Mouse (Mus musculus) C2C12 (cell line): ENCODE data around the gene Nfib. TPM values are rescaled to one million over a fixed set of nuclear protein-coding genes. Genes with fewer than 3 reads are reported as not detected.

Experiments
- H3K27me3 ChIP-seq: one replicate; pipeline ENCODE4 v1.6.1; 2011; ENCODE audit not compliant: control insufficient read depth, insufficient read depth, insufficient read length
- H3K36me3 ChIP-seq: one replicate; pipeline ENCODE4 v1.6.1; 2011; ENCODE audit not compliant: control insufficient read depth, insufficient read depth
- H3K4me3 ChIP-seq: one replicate; pipeline ENCODE4 v1.5.1; 2011; ENCODE audit warnings: mild to moderate bottlenecking, control low read depth; ENCODE audit not compliant: poor library complexity, insufficient read depth, severe bottlenecking
- H3K79me2 ChIP-seq: one replicate; pipeline ENCODE4 v1.6.1; 2011; ENCODE audit not compliant: control insufficient read depth, insufficient read depth
- H3K79me3 ChIP-seq: one replicate; pipeline ENCODE4 v1.6.1; 2011; ENCODE audit warnings: low read depth, control low read depth
- H3ac ChIP-seq: one replicate; pipeline ENCODE3; 2011; ENCODE audit warnings: low read depth; ENCODE audit not compliant: control insufficient read depth, insufficient read length
- CEBPB ChIP-seq: IDR thresholded peaks from one replicate; pipeline ENCODE4 v1.6.1; 2011; ENCODE audit warnings: low read depth, mild to moderate bottlenecking, control low read depth, moderate library complexity
- CTCF ChIP-seq: IDR thresholded peaks from one replicate; pipeline ENCODE4 v1.5.1; 2011; ENCODE audit not compliant: control insufficient read depth, insufficient read depth, insufficient read length
- FOSL1 ChIP-seq: IDR thresholded peaks from one replicate; pipeline ENCODE4 v1.8.0; 2011; ENCODE audit warnings: mild to moderate bottlenecking, low read length; ENCODE audit not compliant: poor library complexity, insufficient read depth, severe bottlenecking
- MAX ChIP-seq: IDR thresholded peaks from one replicate; pipeline ENCODE4 v1.6.1; 2011; ENCODE audit warnings: mild to moderate bottlenecking, control low read depth
- MYOD1 ChIP-seq: IDR thresholded peaks from one replicate; pipeline ENCODE4 v1.6.1; 2011; ENCODE audit warnings: low read depth; ENCODE audit not compliant: control insufficient read depth, insufficient read length
- MYOG ChIP-seq: IDR thresholded peaks from one replicate; pipeline ENCODE4 v1.6.1; 2011; ENCODE audit not compliant: control insufficient read depth, insufficient read length; ENCODE audit errors: extremely low read depth
- USF1 ChIP-seq: IDR thresholded peaks from one replicate; pipeline ENCODE4 v1.6.1; 2011; ENCODE audit warnings: low read depth, mild to moderate bottlenecking, control low read depth, moderate library complexity
- polyA plus RNA-seq: library from polyadenylated mRNA; unstranded; fragments of >200 nt; fragmentation: generic; extraction: Trizol; gene quantifications from one replicate; pipeline ENCODE4 v1.2.1, GENCODE M21; 2012; ENCODE audit warnings: missing spikeins

Nfib gene
- polyA plus RNA-seq, 1 experiment, result 5.1 TPM

GRCm38 (mm10) chr4:82319388-82319787, 386.2 kb downstream of the Nfib start:
- Histone ChIP-seq H3ac (no peak overlapping the region), H3K79me2 (no peaks in the 10 kb centered on the region), H3K79me3 (no peaks in the 10 kb centered on the region), H3K36me3 (peaks cover 49% of the 10 kb centered on the region), H3K27me3 (no peaks in the 10 kb centered on the region), H3K4me3 (no peak overlapping the region)
- TF ChIP-seq FOSL1 (no peak), MAX (no peak), CEBPB (no peak), MYOD1 (no peak), MYOG (no peak), CTCF (no peak), USF1 (no peak)

GRCm38 (mm10) chr4:82316168-82316567, 389.4 kb downstream of the Nfib start:
- H3K4me3 ChIP-seq, result no peak overlapping the region
- no peak overlapping the region for H3ac ChIP-seq
- H3K79me2 ChIP-seq, result no peaks in the 10 kb centered on the region
- H3K36me3 ChIP-seq, result peaks cover 36% of the 10 kb centered on the region
- no peaks in the 10 kb centered on the region for H3K79me3 ChIP-seq
- TF ChIP-seq FOSL1 (no peak), MYOG (no peak), CEBPB (no peak), USF1 (no peak), MYOD1 (no peak), CTCF (no peak), MAX (no peak)
- no peaks in the 10 kb centered on the region for H3K27me3 ChIP-seq

GRCm38 (mm10) chr4:82315710-82316109, 389.8 kb downstream of the Nfib start:
- Histone ChIP-seq H3K79me3 (no peaks in the 10 kb centered on the region), H3ac (no peak overlapping the region), H3K79me2 (no peaks in the 10 kb centered on the region), H3K27me3 (no peaks in the 10 kb centered on the region), H3K36me3 (peaks cover 33% of the 10 kb centered on the region), H3K4me3 (no peak overlapping the region)
- no peak for TF ChIP-seq MAX

GRCm38 (mm10) chr4:82310924-82311734, 394.4 kb downstream of the Nfib start:
- Histone ChIP-seq H3K27me3 (no peaks in the 10 kb centered on the region), H3K79me3 (no peaks in the 10 kb centered on the region), H3K79me2 (no peaks in the 10 kb centered on the region), H3ac (no peak overlapping the region), H3K36me3 (peaks cover 8% of the 10 kb centered on the region), H3K4me3 (no peak overlapping the region)
- TF ChIP-seq MAX, result no peak

GRCm38 (mm10) chr4:82306045-82306444, 399.5 kb downstream of the Nfib start:
- no peaks in the 10 kb centered on the region for H3K79me2 ChIP-seq
- no peak overlapping the region for H3ac ChIP-seq
- TF ChIP-seq USF1 (no peak), MAX (no peak), CTCF (no peak), CEBPB (no peak), FOSL1 (no peak), MYOG (no peak), MYOD1 (no peak)
- H3K27me3 ChIP-seq, result no peaks in the 10 kb centered on the region
- no peaks in the 10 kb centered on the region for H3K79me3 ChIP-seq
- H3K36me3 ChIP-seq, result peaks cover 17% of the 10 kb centered on the region
- H3K4me3 ChIP-seq, result no peak overlapping the region

- no peaks in the 10 kb centered on the region for H3K27me3 ChIP-seq
- H3K36me3 ChIP-seq, result peaks cover 17% of the 10 kb centered on the region
- H3K79me3 ChIP-seq, result no peaks in the 10 kb centered on the region
- H3ac ChIP-seq, result no peak overlapping the region
- TF ChIP-seq CTCF (no peak), MYOG (no peak), FOSL1 (no peak), MAX (no peak), CEBPB (no peak), USF1 (no peak), MYOD1 (no peak)
- H3K4me3 ChIP-seq, result no peak overlapping the region
- H3K79me2 ChIP-seq, result no peaks in the 10 kb centered on the region
These were observed 401.2 kb downstream of the Nfib start for GRCm38 (mm10) chr4:82304148-82304871.
